In genomic region chr6:115891061-115891460, GRCm38 (mm10) we compare ENCODE assay signal across 10 mouse cellular contexts. TPM values are rescaled to one million over a fixed set of nuclear protein-coding genes. Genes with fewer than 3 reads are reported as not detected.
DNase-seq lines count a peak whose midpoint lies in the region; ATAC-seq lines count a peak whose summit lies in the region.
"Had no signal": no experiment of that assay in that cellular context is flagged by ENCODE, and none has a peak within 500 bp of the region (broad histone marks: within the 10 kb centered on the region; RNA-seq: fewer than 3 reads in every experiment).

No protein-coding gene starts in this region.

- H3K36me3 ChIP-seq in heart, embryonic 13.5 days: peaks cover 59% of the 10 kb centered on the region
- peaks cover 5% of the 10 kb centered on the region for H3K36me3 ChIP-seq in liver, embryonic 12.5 days

- 41% methylated on average over 6 of the region's 6 CpGs for WGBS in heart, embryonic 13.5 days
- WGBS in liver, embryonic 12.5 days (ENCODE audit: insufficient replicate concordance): 64% methylated on average over 6 of the region's 6 CpGs

- H3K4me2 ChIP-seq in heart, embryonic 13.5 days: no peak overlapping the region
- no peak overlapping the region for H3K4me2 ChIP-seq in liver, embryonic 12.5 days

- H3K9ac ChIP-seq in heart, embryonic 13.5 days: 0 out of 2 replicates have a peak overlapping the region, but pooled peaks have one; percentile 12
- H3K9ac ChIP-seq in liver, embryonic 12.5 days: no peak overlapping the region

- peaks cover 22% of the 10 kb centered on the region for H3K4me1 ChIP-seq in heart, embryonic 13.5 days
- peaks cover 8% of the 10 kb centered on the region; the same call in 1 of the 2 replicates for H3K4me1 ChIP-seq in liver, embryonic 12.5 days

- H3K4me3 ChIP-seq in heart, embryonic 13.5 days: no peak overlapping the region
- H3K4me3 ChIP-seq in liver, embryonic 12.5 days: no peak overlapping the region

- intact Hi-C loops in heart, postnatal 36 days (cut with DNase I): no loop called here
- intact Hi-C loops in gastrocnemius, postnatal 14 days (cut with DNase I; ENCODE audit: low total_unique reads): loop anchor here (10.0 kb wide), 1 partner anchor 244 kb away; no protein-coding TSS in a partner anchor

- peak overlapping the region; percentile 49 for H3K27ac ChIP-seq in heart, embryonic 13.5 days (replicated peaks)
- no peak overlapping the region for H3K27ac ChIP-seq in liver, embryonic 12.5 days

- no peaks in the 10 kb centered on the region for H3K27me3 ChIP-seq in heart, embryonic 13.5 days (replicated peaks)
- no peaks in the 10 kb centered on the region for H3K27me3 ChIP-seq in liver, embryonic 12.5 days (replicated peaks)

- ATAC-seq in heart, embryonic 13.5 days (ENCODE audit: extremely low read depth, insufficient number of reproducible peaks, low FRiP score, low TSS enrichment): no peak
- ATAC-seq in megakaryocyte, adult 5-6 weeks (ENCODE audit: poor library complexity, severe bottlenecking): no peak
- ATAC-seq in liver, embryonic 12.5 days: no peak

- H3K9me3 ChIP-seq in heart, embryonic 13.5 days: peaks cover 6% of the 10 kb centered on the region; the same call in 1 of the 2 replicates
- H3K9me3 ChIP-seq in liver, embryonic 12.5 days (replicated peaks): no peaks in the 10 kb centered on the region

- no peak for DNase-seq in heart, postnatal 36 days
- peak; percentile 66 for DNase-seq in right cerebral cortex, adult 18-20 months
- DNase-seq in right cerebral cortex, postnatal 4 days: no peak
- DNase-seq in lung, postnatal 4 days: peak; percentile 42 to 66
- DNase-seq in gastrocnemius, postnatal 14 days: no peak

RNA-seq across cellular contexts. Expression of gene Ift122, which starts 37.8 kb away (rescaled TPM):
- polyA plus RNA-seq in heart, embryonic 13.5 days (2015; fragmentation: Nextera tagmentation; extraction: Ambion mirVana): 21.2 and 21.4 TPM in 2 replicates
- total RNA-seq in heart, postnatal 36 days (2021): 1 to 10 TPM; 9.1 to 9.4 TPM
- total RNA-seq in megakaryocyte, adult 5-6 weeks (2015): 1.1 and 3.3 TPM in 2 replicates
- 2.8 and 4.8 TPM in 2 replicates for total RNA-seq in megakaryocyte, adult 5-6 weeks (2017)
- total RNA-seq in gastrocnemius, postnatal 14 days (2021): 10 to 100 TPM; 11.0 to 19.0 TPM
- 4.8 and 5.3 TPM in 2 replicates for polyA plus RNA-seq in liver, embryonic 12.5 days (2016; fragmentation: Nextera tagmentation; extraction: Ambion mirVana)

RNA-seq across cellular contexts. Expression of gene Mbd4, which starts 37.9 kb away (rescaled TPM):
- 8.7 and 10.4 TPM in 2 replicates for polyA plus RNA-seq in heart, embryonic 13.5 days (2015; fragmentation: Nextera tagmentation; extraction: Ambion mirVana)
- total RNA-seq in heart, postnatal 36 days (2021): 1 to 10 TPM; 1.2 TPM
- 9.1 and 10.9 TPM in 2 replicates for total RNA-seq in megakaryocyte, adult 5-6 weeks (2015)
- 19.9 and 21.3 TPM in 2 replicates for total RNA-seq in megakaryocyte, adult 5-6 weeks (2017)
- 1 to 10 TPM; 1.4 to 2.2 TPM for total RNA-seq in gastrocnemius, postnatal 14 days (2021)
- 14.5 and 16.2 TPM in 2 replicates for polyA plus RNA-seq in liver, embryonic 12.5 days (2016; fragmentation: Nextera tagmentation; extraction: Ambion mirVana)

RNA-seq across cellular contexts. Expression of gene Rho, which starts 40.5 kb away (rescaled TPM):
- polyA plus RNA-seq in heart, embryonic 13.5 days (2015; fragmentation: Nextera tagmentation; extraction: Ambion mirVana): 0.08 TPM in 1 of 2 replicates, not detected in the other
- not detected for total RNA-seq in heart, postnatal 36 days (2021)
- 0.41 TPM in 1 of 2 replicates, not detected in the other for total RNA-seq in megakaryocyte, adult 5-6 weeks (2015)
- total RNA-seq in megakaryocyte, adult 5-6 weeks (2017): 0.04 TPM in 1 of 2 replicates, not detected in the other
- under 1 TPM; 0.14 to 0.22 TPM for total RNA-seq in gastrocnemius, postnatal 14 days (2021)
- polyA plus RNA-seq in liver, embryonic 12.5 days (2016; fragmentation: Nextera tagmentation; extraction: Ambion mirVana): not detected in 2 replicates
- total RNA-seq: MEL had no signal

RNA-seq across cellular contexts. Expression of gene Efcab12, which starts 52.8 kb away (rescaled TPM):
- 0.46 and 0.53 TPM in 2 replicates for polyA plus RNA-seq in heart, embryonic 13.5 days (2015; fragmentation: Nextera tagmentation; extraction: Ambion mirVana)
- under 1 TPM; 0.35 to 0.53 TPM for total RNA-seq in heart, postnatal 36 days (2021)
- total RNA-seq in megakaryocyte, adult 5-6 weeks (2015): 0.09 TPM in 1 of 2 replicates, not detected in the other
- total RNA-seq in megakaryocyte, adult 5-6 weeks (2017): not detected in 2 replicates
- total RNA-seq in gastrocnemius, postnatal 14 days (2021): under 1 TPM; 0.08 to 0.18 TPM
- polyA plus RNA-seq in liver, embryonic 12.5 days (2016; fragmentation: Nextera tagmentation; extraction: Ambion mirVana): 0.25 and 0.26 TPM in 2 replicates
- total RNA-seq: MEL had no signal

RNA-seq across cellular contexts. Expression of gene H1foo, which starts 53.7 kb away (rescaled TPM):
- not detected in 2 replicates for polyA plus RNA-seq in heart, embryonic 13.5 days (2015; fragmentation: Nextera tagmentation; extraction: Ambion mirVana)
- not detected for total RNA-seq in heart, postnatal 36 days (2021)
- not detected in 2 replicates for total RNA-seq in megakaryocyte, adult 5-6 weeks (2015)
- not detected in 2 replicates for total RNA-seq in megakaryocyte, adult 5-6 weeks (2017)
- not detected for total RNA-seq in gastrocnemius, postnatal 14 days (2021)
- polyA plus RNA-seq in liver, embryonic 12.5 days (2016; fragmentation: Nextera tagmentation; extraction: Ambion mirVana): not detected in 2 replicates
- total RNA-seq: layer of hippocampus, postnatal 36 days; MEL had no signal

Comparison
In these comparisons a context has a peak if more than half of its experiments do, and no peak if none do; other contexts are left out.
1. DNase-seq: peak in right cerebral cortex, adult 18-20 months (single experiment) and lung, postnatal 4 days (2 of 2); none in heart, postnatal 36 days (0 of 2), right cerebral cortex, postnatal 4 days (single experiment) and gastrocnemius, postnatal 14 days (single experiment).